Mouse (Mus musculus): ENCODE measurements around the gene Pdzrn3.

Pdzrn3 gene

GRCm38 (mm10) chr6:101198284-101198942 lies 179.3 kb downstream of the Pdzrn3 start:
- CTCF ChIA-PET: no interaction called here

- CTCF ChIA-PET: no interaction called here
These were observed 180.1 kb downstream of the Pdzrn3 start for GRCm38 (mm10) chr6:101197642-101198041.

GRCm38 (mm10) chr6:101195891-101196290 lies 181.8 kb downstream of the Pdzrn3 start:
- CTCF ChIA-PET: no interaction called here

- CTCF ChIA-PET: no interaction called here
These were observed 183.2 kb downstream of the Pdzrn3 start for GRCm38 (mm10) chr6:101194386-101194925.

- CTCF ChIA-PET: no interaction called here
These were observed 186.1 kb downstream of the Pdzrn3 start for GRCm38 (mm10) chr6:101191576-101191975.

GRCm38 (mm10) chr6:101187322-101187721 lies 190.4 kb downstream of the Pdzrn3 start:
- CTCF ChIA-PET: no interaction called here

- CTCF ChIA-PET: no interaction called here
These were observed 190.8 kb downstream of the Pdzrn3 start for GRCm38 (mm10) chr6:101186887-101187286.

- CTCF ChIA-PET: no interaction called here
These were observed 193.5 kb downstream of the Pdzrn3 start for GRCm38 (mm10) chr6:101184103-101184785.

GRCm38 (mm10) chr6:101170699-101171098 lies 207.0 kb downstream of the Pdzrn3 start:
- CTCF ChIA-PET: no interaction called here

GRCm38 (mm10) chr6:101153511-101153921 lies 224.2 kb downstream of the Pdzrn3 start:
- CTCF ChIA-PET: no interaction called here

GRCm38 (mm10) chr6:101135368-101135767 lies 242.3 kb downstream of the Pdzrn3 start:
- CTCF ChIA-PET: no interaction called here

GRCm38 (mm10) chr6:101125396-101125795 lies 252.3 kb downstream of the Pdzrn3 start:
- CTCF ChIA-PET: no interaction called here

- CTCF ChIA-PET: no interaction called here
These were observed 268.7 kb downstream of the Pdzrn3 start for GRCm38 (mm10) chr6:101108951-101109350.

- CTCF ChIA-PET: no interaction called here
These were observed 274.2 kb downstream of the Pdzrn3 start for GRCm38 (mm10) chr6:101103506-101103905.

GRCm38 (mm10) chr6:101101709-101102654 lies 275.7 kb downstream of the Pdzrn3 start:
- CTCF ChIA-PET: no interaction called here
